Mouse (Mus musculus) heart, adult 2 months (tissue): Measurements from ENCODE around the gene Scn4b.

Experiments used
- CTCF ChIP-seq: fragments of 200-600 bp; IDR thresholded peaks from 2 replicates; pipeline ENCODE4 v1.8.1; 2022; ENCODE audit warnings: antibody characterized with exemption, mild to moderate bottlenecking, moderate library complexity
- EP300 ChIP-seq: fragments of 200-500 bp; IDR thresholded peaks from 2 replicates; pipeline ENCODE4 v1.6.1; 2011; ENCODE audit warnings: low read depth, low read length, control low read depth; ENCODE audit not compliant: insufficient read depth
- POLR2A ChIP-seq: fragments of 200-500 bp; IDR thresholded peaks from 2 replicates; pipeline ENCODE4 v1.6.1; 2011; ENCODE audit warnings: mild to moderate bottlenecking, low read depth, low read length, control low read depth; ENCODE audit not compliant: insufficient read depth

- no peak for TF ChIP-seq POLR2A
- TF ChIP-seq CTCF = no peak
- TF ChIP-seq EP300 = no peak
These were observed 57.3 kb downstream of the Scn4b start for GRCm38 (mm10) chr9:45195468-45195867.
